Mouse (Mus musculus): ENCODE results near the gene Cd82. TPM values are rescaled to one million over a fixed set of nuclear protein-coding genes. Genes with fewer than 3 reads are reported as not detected.

Cd82 gene
- polyA plus RNA-seq, 1 experiment from 2014 or later = 90.1 TPM

DNA sequence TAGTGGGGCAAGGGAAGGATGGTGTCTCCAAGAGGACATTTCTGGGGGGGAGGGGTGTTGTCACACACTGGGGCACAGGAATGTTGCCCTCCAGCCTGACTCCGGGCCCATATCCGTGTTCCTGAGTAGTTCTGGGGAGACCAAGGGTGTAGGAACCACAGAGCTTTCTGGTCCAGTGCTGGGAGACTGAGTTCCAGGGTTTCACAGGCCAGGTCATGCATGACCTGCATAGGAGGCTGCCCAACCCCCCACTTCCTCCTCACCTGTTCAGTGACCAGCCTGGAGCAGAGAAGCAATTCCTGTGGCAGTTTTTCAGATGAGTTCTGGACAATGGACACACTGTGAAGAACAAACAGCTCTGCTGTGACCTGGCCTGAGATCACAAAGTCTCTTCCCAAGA, 19.8 kb downstream of the Cd82 start:
- Histone ChIP-seq H3K27ac (no peak overlapping the region), H3K4me3 (replicated peaks) (no peak overlapping the region), H3K27me3 (no peaks in the 10 kb centered on the region), H3K4me2 (no peak overlapping the region), H3K9me3 (replicated peaks) (no peaks in the 10 kb centered on the region), H3K9ac (no peak overlapping the region), H3K4me1 (replicated peaks) (peaks cover 84% of the 10 kb centered on the region), H3K36me3 (peaks cover 63% of the 10 kb centered on the region)
- no peak for ATAC-seq (ENCODE audit: low read depth)
- no peak for DNase-seq
- WGBS (ENCODE audit: insufficient replicate concordance) = 78% methylated on average over 2 of the region's 2 CpGs

DNA sequence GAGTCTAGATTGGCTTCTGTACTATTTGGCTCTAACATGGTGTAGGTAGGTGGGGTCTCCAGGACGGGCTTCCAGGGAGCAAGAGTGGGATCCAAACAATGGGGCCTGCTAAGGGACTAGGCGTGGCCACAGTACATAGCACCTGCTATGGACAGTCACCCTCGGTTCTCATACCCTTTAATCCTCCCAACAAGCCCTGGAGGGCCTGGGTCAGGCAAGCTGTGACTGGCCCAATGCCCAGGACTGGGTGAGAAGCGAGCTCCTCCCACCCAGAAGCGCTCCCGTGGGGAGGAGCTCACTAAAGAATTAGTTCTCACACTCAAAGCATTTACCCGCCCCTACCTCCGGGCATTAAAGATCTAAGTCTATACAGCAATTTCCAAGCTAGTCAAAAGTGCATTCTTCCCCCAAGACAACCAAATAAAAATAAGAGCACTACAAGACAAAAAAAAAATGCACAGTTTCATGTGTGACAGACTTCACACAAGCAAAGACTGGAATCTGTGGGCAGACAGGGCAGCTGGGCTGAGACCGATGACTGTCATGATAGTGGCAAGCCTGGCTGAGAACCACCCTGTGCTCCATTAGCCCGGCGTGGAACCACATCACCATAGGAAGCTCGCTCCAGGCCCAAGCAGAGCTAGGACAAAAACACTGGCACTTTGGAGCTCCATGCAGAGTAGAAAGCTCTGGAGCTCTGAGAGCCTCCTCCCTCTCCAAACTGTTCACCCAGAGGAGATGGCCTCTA, 23.0 kb downstream of the Cd82 start:
- H3K9ac ChIP-seq = no peak overlapping the region
- no peak overlapping the region for H3K4me3 ChIP-seq (replicated peaks)
- no peaks in the 10 kb centered on the region for H3K9me3 ChIP-seq (replicated peaks)
- H3K4me2 ChIP-seq = no peak overlapping the region
- H3K36me3 ChIP-seq = peaks cover 80% of the 10 kb centered on the region
- H3K27me3 ChIP-seq = no peaks in the 10 kb centered on the region
- ATAC-seq (ENCODE audit: low read depth) = no peak
- DNase-seq = no peak
- H3K27ac ChIP-seq = no peak overlapping the region; the same call in 1 of the 2 replicates
- peaks cover 72% of the 10 kb centered on the region for H3K4me1 ChIP-seq (replicated peaks)
- WGBS (ENCODE audit: insufficient replicate concordance) = 70% methylated on average over 12 of the region's 12 CpGs

DNA sequence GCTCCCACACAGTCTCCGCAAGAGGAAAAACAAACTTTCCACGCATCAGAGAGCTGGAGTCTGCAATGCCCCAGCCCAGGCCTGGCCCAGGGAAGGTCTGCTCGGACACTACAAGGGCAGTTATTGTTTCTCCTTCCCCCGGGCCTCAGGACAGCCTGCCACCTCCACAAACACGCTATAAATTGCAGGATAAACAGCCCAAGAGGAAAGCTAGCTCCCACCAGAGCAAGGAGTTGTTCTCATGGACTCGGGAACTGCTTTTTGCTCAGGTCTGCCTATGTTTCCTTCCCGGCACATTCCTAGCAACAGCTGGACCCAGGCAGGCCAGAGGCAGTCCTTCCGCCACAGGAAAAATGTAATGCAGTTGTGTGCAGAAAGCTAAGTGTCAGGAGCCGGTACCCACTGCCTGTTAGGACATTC, 23.6 kb downstream of the Cd82 start:
- ATAC-seq (ENCODE audit: low read depth) (no peak), DNase-seq (no peak)
- Histone ChIP-seq H3K27me3 (no peaks in the 10 kb centered on the region), H3K36me3 (peaks cover 80% of the 10 kb centered on the region), H3K27ac (no peak overlapping the region), H3K4me2 (no peak overlapping the region), H3K4me3 (replicated peaks) (no peak overlapping the region), H3K9me3 (replicated peaks) (no peaks in the 10 kb centered on the region), H3K4me1 (replicated peaks) (peaks cover 66% of the 10 kb centered on the region), H3K9ac (no peak overlapping the region)
- WGBS (ENCODE audit: insufficient replicate concordance) = 71% methylated on average over 9 of the region's 9 CpGs

DNA sequence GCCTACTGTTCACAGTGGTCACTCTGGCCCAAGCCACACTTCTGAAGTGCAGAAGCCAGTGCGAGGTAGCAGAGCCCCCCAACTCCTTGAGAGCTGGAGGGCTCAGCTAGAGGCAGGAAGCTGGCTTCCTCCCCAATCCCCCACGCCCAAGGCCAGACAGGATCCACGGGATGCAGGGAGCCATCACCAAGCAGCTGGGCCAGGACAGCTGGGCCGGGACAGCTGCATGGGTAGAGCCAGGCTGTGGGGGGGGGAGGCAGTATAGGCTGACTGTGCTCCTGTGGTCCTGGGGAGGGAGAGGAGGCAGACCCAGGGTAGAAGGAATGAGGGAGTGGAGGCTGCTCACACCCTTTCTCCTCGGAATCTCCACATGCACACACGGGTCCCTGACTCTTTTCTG, 24.6 kb downstream of the Cd82 start:
- H3K9ac ChIP-seq = no peak overlapping the region
- no peak overlapping the region for H3K4me2 ChIP-seq
- no peaks in the 10 kb centered on the region for H3K27me3 ChIP-seq
- H3K4me1 ChIP-seq (replicated peaks) = peaks cover 56% of the 10 kb centered on the region
- DNase-seq (no peak), ATAC-seq (ENCODE audit: low read depth) (no peak)
- H3K27ac ChIP-seq = no peak overlapping the region
- no peaks in the 10 kb centered on the region for H3K9me3 ChIP-seq (replicated peaks)
- H3K36me3 ChIP-seq = peaks cover 87% of the 10 kb centered on the region
- 68% methylated on average over 6 of the region's 6 CpGs for WGBS (ENCODE audit: insufficient replicate concordance)
- no peak overlapping the region for H3K4me3 ChIP-seq (replicated peaks)

DNA sequence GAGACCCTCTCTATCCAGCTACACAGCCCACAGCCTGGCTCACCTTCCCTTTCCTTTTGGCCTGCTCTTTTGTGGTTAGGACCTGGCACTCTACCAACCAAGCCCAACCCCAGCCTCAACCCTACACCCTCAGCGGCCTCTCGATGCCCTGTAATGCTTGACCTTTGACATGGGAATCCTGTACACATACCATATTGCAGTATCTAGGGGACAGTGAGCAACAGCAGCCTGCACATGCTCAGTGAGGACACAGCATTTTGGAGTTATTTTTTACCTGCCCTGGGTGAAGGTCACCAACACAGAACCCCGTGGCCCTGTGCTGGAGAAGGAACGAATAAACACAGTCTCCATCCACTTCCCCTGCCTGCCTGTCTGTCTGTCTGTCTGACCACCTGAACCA, 27.4 kb downstream of the Cd82 start:
- H3K9me3 ChIP-seq (replicated peaks) = no peaks in the 10 kb centered on the region
- H3K4me3 ChIP-seq (replicated peaks) = no peak overlapping the region
- H3K27me3 ChIP-seq = no peaks in the 10 kb centered on the region
- ATAC-seq (ENCODE audit: low read depth) (peak; percentile 65), DNase-seq (no peak)
- H3K27ac ChIP-seq = no peak overlapping the region
- WGBS (ENCODE audit: insufficient replicate concordance) = 70% methylated on average over 4 of the region's 4 CpGs
- H3K36me3 ChIP-seq = peaks cover 89% of the 10 kb centered on the region
- H3K9ac ChIP-seq = no peak overlapping the region
- H3K4me2 ChIP-seq = no peak overlapping the region
- H3K4me1 ChIP-seq (replicated peaks) = peaks cover 51% of the 10 kb centered on the region

DNA sequence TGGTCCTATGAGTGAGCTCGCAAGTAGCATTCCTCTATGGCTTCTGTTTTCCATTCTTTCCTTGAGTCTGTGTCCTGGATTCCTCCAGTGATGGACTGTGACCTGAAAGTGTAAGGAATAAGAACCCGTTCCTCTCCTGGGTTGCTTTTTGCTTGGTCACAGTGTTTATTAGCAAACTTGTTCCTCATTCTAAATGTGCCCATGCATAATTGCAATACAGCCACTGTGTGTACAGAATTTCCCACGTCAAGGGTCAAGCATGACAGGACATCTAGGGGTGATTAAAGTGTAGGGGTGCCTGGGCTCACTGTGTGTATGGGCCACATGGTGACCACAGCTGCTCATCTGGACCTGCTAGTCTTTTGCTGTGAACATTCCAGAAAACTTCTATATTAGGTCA, 28.0 kb downstream of the Cd82 start:
- Histone ChIP-seq H3K27ac (no peak overlapping the region), H3K4me1 (replicated peaks) (peaks cover 46% of the 10 kb centered on the region), H3K36me3 (peaks cover 91% of the 10 kb centered on the region), H3K9ac (no peak overlapping the region), H3K4me3 (replicated peaks) (no peak overlapping the region), H3K9me3 (replicated peaks) (no peaks in the 10 kb centered on the region), H3K4me2 (no peak overlapping the region), H3K27me3 (no peaks in the 10 kb centered on the region)
- DNase-seq (no peak), ATAC-seq (ENCODE audit: low read depth) (no peak)
- 76% methylated on average over 3 of the region's 3 CpGs for WGBS (ENCODE audit: insufficient replicate concordance)

DNA sequence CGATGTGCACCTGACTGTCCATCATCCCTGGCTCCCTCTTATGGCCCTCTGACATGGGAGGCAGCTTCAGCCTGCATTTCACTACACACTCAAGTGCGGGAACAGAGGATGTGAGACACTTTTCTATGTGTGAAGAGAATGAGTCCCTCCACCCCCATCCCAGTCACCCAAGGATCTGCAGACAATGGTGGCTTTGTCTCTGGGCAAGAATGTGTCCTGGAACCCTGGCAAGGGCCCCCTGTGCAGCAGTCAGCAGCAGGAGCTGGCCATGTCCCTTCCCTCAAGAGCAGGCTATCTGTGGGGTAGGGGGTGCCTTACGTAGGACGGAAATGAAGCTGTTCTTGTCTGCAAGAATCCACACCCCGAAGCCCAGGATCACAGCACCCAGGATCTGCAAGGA, 29.4 kb downstream of the Cd82 start:
- no peaks in the 10 kb centered on the region for H3K9me3 ChIP-seq (replicated peaks)
- H3K4me3 ChIP-seq (replicated peaks) = no peak overlapping the region
- WGBS (ENCODE audit: insufficient replicate concordance) = 84% methylated on average over 5 of the region's 5 CpGs
- H3K9ac ChIP-seq = no peak overlapping the region
- ATAC-seq (ENCODE audit: low read depth) (no peak), DNase-seq (no peak)
- peaks cover 96% of the 10 kb centered on the region for H3K36me3 ChIP-seq
- H3K27me3 ChIP-seq = no peaks in the 10 kb centered on the region
- H3K4me2 ChIP-seq = no peak overlapping the region
- peaks cover 37% of the 10 kb centered on the region for H3K4me1 ChIP-seq (replicated peaks)
- H3K27ac ChIP-seq = no peak overlapping the region

DNA sequence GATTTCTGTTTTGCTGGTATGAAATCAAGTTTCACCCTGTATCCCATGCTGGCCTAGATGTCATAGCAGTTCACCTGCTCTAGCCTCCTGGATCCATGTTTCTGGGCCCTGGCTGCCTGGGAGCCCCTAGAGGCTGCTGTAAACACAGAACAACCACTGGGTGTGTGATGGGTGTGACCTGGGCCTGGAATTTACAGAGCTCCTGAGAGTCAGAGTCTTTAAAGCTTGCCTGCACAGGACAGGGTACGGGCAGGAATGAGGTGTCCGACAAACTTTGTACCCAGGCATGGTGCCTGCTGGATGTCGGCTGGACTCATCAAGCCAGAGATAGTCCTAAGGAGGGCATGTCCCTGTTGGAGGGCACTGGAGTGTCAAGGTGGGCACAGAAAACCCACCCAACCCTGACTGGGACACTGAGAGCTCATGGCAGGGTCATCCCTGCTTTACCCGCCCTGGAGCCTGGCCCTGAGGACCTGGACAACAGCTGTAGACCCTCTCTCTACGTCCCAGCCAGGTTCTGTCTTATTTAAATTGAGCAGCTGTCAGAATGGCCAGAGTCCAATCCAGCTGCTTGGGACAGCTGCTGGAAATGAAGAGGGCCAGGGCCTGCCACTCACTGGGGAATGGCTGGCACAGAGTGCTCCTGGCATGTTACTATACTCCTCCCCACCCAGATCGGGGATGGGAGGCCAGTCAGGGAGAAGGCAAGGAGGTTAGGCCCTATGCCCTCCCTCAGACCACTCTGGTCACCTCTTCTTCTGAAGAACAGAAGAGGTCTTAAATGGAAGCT, 30.1 kb downstream of the Cd82 start:
- no peaks in the 10 kb centered on the region for H3K27me3 ChIP-seq
- H3K9me3 ChIP-seq (replicated peaks) = no peaks in the 10 kb centered on the region
- H3K36me3 ChIP-seq = peaks cover 98% of the 10 kb centered on the region
- H3K27ac ChIP-seq = no peak overlapping the region; the same call in 1 of the 2 replicates
- no peak overlapping the region for H3K4me3 ChIP-seq (replicated peaks)
- 80% methylated on average over 6 of the region's 6 CpGs for WGBS (ENCODE audit: insufficient replicate concordance)
- ATAC-seq (ENCODE audit: low read depth) = no peak
- no peak for DNase-seq
- H3K4me2 ChIP-seq = no peak overlapping the region
- H3K4me1 ChIP-seq (replicated peaks) = peaks cover 41% of the 10 kb centered on the region
- H3K9ac ChIP-seq = no peak overlapping the region

DNA sequence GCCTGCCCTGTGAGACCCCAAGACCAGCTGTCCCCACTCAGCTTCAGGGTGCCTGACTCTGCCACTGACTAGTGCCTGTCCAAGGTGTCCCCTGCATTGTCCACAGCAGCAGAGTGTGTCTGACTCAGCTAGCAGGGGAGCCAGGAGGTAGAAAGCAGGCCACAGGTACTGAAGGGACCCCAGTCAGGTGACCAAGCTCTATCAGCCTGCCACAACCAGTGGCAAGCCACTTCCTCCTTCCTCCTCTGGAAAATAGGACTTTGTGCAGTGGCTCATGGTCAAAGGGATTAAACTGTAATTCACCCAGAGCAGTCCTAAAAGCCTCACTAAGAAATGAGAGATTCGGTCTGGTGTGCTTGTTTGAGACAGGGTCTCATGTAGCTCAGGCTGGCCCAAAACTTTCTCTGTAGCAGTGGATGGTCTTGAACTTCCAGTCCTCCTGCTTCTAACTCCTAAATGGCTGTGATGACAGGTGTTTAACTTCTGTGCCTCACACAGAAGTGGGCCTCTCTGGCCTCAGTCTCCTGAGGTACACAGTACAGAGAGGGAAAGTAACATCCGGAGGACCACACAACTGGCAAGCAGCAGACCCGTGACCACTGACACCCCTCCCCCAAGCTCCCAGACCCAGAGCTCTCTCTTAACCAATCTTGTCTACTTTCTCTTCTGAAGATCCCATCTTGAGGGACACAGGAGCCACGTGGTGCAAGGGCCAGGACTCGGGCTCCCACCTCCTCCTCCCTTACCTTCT, 31.2 kb downstream of the Cd82 start:
- no peak for DNase-seq
- Histone ChIP-seq H3K4me1 (replicated peaks) (peaks cover 34% of the 10 kb centered on the region), H3K9ac (no peak overlapping the region; the same call in 1 of the 2 replicates), H3K36me3 (peaks cover 98% of the 10 kb centered on the region), H3K4me3 (replicated peaks) (no peak overlapping the region), H3K27me3 (no peaks in the 10 kb centered on the region), H3K27ac (no peak overlapping the region), H3K9me3 (replicated peaks) (no peaks in the 10 kb centered on the region), H3K4me2 (no peak overlapping the region)
- 43% methylated on average over 5 of the region's 5 CpGs for WGBS (ENCODE audit: insufficient replicate concordance)
- ATAC-seq (ENCODE audit: low read depth) = no peak

DNA sequence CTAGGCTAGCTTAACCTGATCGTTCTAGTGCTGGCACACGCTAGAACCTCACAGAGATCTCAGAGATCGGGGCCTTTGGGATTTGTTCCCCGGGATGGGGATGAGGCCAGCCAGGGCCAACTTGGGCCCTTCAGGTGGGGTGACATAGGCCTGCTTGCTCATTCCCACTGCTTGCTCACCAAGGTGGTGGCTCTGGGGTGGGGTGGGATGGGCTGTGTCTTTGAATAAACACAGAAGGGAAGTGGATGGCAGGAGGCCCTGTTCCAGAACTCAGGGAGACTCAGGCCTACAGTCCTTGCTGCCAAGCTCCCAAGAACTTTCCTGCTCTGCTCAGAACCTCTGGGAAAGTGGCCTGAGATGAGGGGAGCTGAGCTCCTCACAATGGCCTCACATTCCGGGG, 31.9 kb downstream of the Cd82 start:
- Histone ChIP-seq H3K9me3 (replicated peaks) (no peaks in the 10 kb centered on the region), H3K36me3 (peaks cover 98% of the 10 kb centered on the region), H3K27ac (no peak overlapping the region), H3K9ac (no peak overlapping the region), H3K27me3 (no peaks in the 10 kb centered on the region), H3K4me1 (replicated peaks) (peaks cover 31% of the 10 kb centered on the region), H3K4me2 (no peak overlapping the region), H3K4me3 (replicated peaks) (no peak overlapping the region)
- DNase-seq (no peak), ATAC-seq (ENCODE audit: low read depth) (no peak)
- 74% methylated on average over 5 of the region's 5 CpGs for WGBS (ENCODE audit: insufficient replicate concordance)

DNA sequence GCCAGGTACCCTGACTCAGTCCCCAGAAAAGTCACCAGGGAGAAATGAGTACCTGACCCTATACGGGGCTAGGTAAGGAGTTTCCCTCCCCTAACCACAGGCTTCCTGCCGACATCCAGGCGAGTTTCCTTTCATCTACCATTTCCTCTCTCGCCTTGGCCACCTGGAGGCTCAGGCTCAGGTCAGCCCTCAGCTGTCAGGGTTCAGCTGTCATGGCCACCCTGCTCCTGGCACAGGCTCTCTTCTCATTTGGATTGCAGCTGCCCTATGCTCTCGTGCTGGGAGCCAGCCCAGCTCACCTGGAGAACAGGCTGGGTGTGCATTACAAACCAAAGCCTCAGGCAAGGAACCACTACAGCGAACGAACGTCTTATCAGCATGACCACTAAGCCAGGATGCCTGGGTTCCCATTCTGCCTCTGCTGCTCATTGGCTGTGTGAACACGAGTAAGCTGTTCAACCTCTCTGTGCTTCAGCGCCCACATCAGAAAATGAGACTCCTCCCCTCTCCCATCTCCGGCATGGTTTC, 34.9 kb downstream of the Cd82 start:
- no peak overlapping the region for H3K9ac ChIP-seq
- H3K36me3 ChIP-seq = peaks cover 77% of the 10 kb centered on the region

More for the DNA sequence above, 34.9 kb downstream of the Cd82 start:
- Histone ChIP-seq H3K4me1 (replicated peaks) (peaks cover 26% of the 10 kb centered on the region), H3K4me2 (no peak overlapping the region), H3K27ac (no peak overlapping the region), H3K4me3 (replicated peaks) (no peak overlapping the region), H3K9me3 (replicated peaks) (no peaks in the 10 kb centered on the region), H3K27me3 (no peaks in the 10 kb centered on the region)
- 0 out of 2 replicates have a peak, but pooled peaks have one; percentile 4 for ATAC-seq (ENCODE audit: low read depth)
- DNase-seq = no peak
- 22% methylated on average over 11 of the region's 11 CpGs for WGBS (ENCODE audit: insufficient replicate concordance)
